Mouse (Mus musculus): ENCODE measurements around the gene Dnajb11. TPM values are rescaled to one million over a fixed set of nuclear protein-coding genes. Genes with fewer than 3 reads are reported as not detected.
A peak's percentile ranks its signal among the peaks of the same experiment; 100 is the strongest.

Dnajb11 gene
- polyA plus RNA-seq, 1 experiment from 2014 or later: 108 TPM

GRCm38 (mm10) chr16:22879945-22880595, 22.4 kb downstream of the Dnajb11 start:
- Histone ChIP-seq H3K4me2 (ENCODE audit: low read length) (no peak overlapping the region), H3K27ac (no peak overlapping the region), H3K4me1 (replicated peaks; ENCODE audit: insufficient read depth, low read length) (no peaks in the 10 kb centered on the region), H3K9ac (ENCODE audit: low read depth, low read length) (no peak overlapping the region), H3K27me3 (ENCODE audit: insufficient read depth, low read length) (no peaks in the 10 kb centered on the region), H3K9me3 (replicated peaks; ENCODE audit: low read length) (no peaks in the 10 kb centered on the region), H3K4me3 (replicated peaks; ENCODE audit: low read depth, low read length) (no peak overlapping the region), H3K36me3 (ENCODE audit: insufficient read depth, low read length) (no peaks in the 10 kb centered on the region)
- no peak for TF ChIP-seq CTCF (IDR thresholded peaks at IDR 0.05; ENCODE audit: low read depth)
- ATAC-seq (replicated peaks; ENCODE audit: low FRiP score, low read depth): no peak
- no peak for DNase-seq (ENCODE audit: low spot score)
- WGBS: 49% methylated on average over 7 of the region's 7 CpGs

GRCm38 (mm10) chr16:22880900-22881299, 23.3 kb downstream of the Dnajb11 start:
- no peak overlapping the region for H3K4me2 ChIP-seq (ENCODE audit: low read length)
- H3K4me3 ChIP-seq (replicated peaks; ENCODE audit: low read depth, low read length): no peak overlapping the region
- no peak for ATAC-seq (replicated peaks; ENCODE audit: low FRiP score, low read depth)
- H3K36me3 ChIP-seq (ENCODE audit: insufficient read depth, low read length): no peaks in the 10 kb centered on the region
- no peaks in the 10 kb centered on the region for H3K9me3 ChIP-seq (replicated peaks; ENCODE audit: low read length)
- no peak overlapping the region for H3K9ac ChIP-seq (ENCODE audit: low read depth, low read length)
- DNase-seq (ENCODE audit: low spot score): peak; percentile 27
- H3K27ac ChIP-seq: no peak overlapping the region
- TF ChIP-seq CTCF (IDR thresholded peaks at IDR 0.05; ENCODE audit: low read depth): no peak
- 6% methylated on average over 6 of the region's 6 CpGs for WGBS
- no peaks in the 10 kb centered on the region for H3K27me3 ChIP-seq (ENCODE audit: insufficient read depth, low read length)
- no peaks in the 10 kb centered on the region for H3K4me1 ChIP-seq (replicated peaks; ENCODE audit: insufficient read depth, low read length)

GRCm38 (mm10) chr16:22881487-22881886, 23.8 kb downstream of the Dnajb11 start:
- H3K4me1 ChIP-seq (replicated peaks; ENCODE audit: insufficient read depth, low read length): no peaks in the 10 kb centered on the region
- DNase-seq (ENCODE audit: low spot score) (no peak), ATAC-seq (replicated peaks; ENCODE audit: low FRiP score, low read depth) (no peak)
- H3K4me3 ChIP-seq (replicated peaks; ENCODE audit: low read depth, low read length): no peak overlapping the region
- H3K4me2 ChIP-seq (ENCODE audit: low read length): no peak overlapping the region
- H3K27me3 ChIP-seq (ENCODE audit: insufficient read depth, low read length): no peaks in the 10 kb centered on the region
- 61% methylated on average over 4 of the region's 4 CpGs for WGBS
- H3K9me3 ChIP-seq (replicated peaks; ENCODE audit: low read length): no peaks in the 10 kb centered on the region
- H3K36me3 ChIP-seq (ENCODE audit: insufficient read depth, low read length): no peaks in the 10 kb centered on the region
- no peak overlapping the region for H3K9ac ChIP-seq (ENCODE audit: low read depth, low read length)
- TF ChIP-seq CTCF (IDR thresholded peaks at IDR 0.05; ENCODE audit: low read depth): no peak
- H3K27ac ChIP-seq: no peak overlapping the region

- no peak for ATAC-seq (replicated peaks; ENCODE audit: low FRiP score, low read depth)
- 84% methylated on average over 5 of the region's 5 CpGs for WGBS
These were observed 25.8 kb downstream of the Dnajb11 start for GRCm38 (mm10) chr16:22883441-22883840.

GRCm38 (mm10) chr16:22885356-22885755, 27.7 kb downstream of the Dnajb11 start:
- 15% methylated on average over 4 of the region's 4 CpGs for WGBS
- no peaks in the 10 kb centered on the region for H3K36me3 ChIP-seq (ENCODE audit: insufficient read depth, low read length)
- DNase-seq (ENCODE audit: low spot score) (no peak), ATAC-seq (replicated peaks; ENCODE audit: low FRiP score, low read depth) (no peak)
- H3K4me1 ChIP-seq (replicated peaks; ENCODE audit: insufficient read depth, low read length): no peaks in the 10 kb centered on the region
- no peaks in the 10 kb centered on the region for H3K27me3 ChIP-seq (ENCODE audit: insufficient read depth, low read length)
- H3K4me2 ChIP-seq (ENCODE audit: low read length): no peak overlapping the region
- no peak overlapping the region for H3K4me3 ChIP-seq (replicated peaks; ENCODE audit: low read depth, low read length)
- H3K9ac ChIP-seq (ENCODE audit: low read depth, low read length): no peak overlapping the region
- H3K9me3 ChIP-seq (replicated peaks; ENCODE audit: low read length): no peaks in the 10 kb centered on the region
- H3K27ac ChIP-seq: no peak overlapping the region
- TF ChIP-seq CTCF (IDR thresholded peaks at IDR 0.05; ENCODE audit: low read depth): no peak

More at GRCm38 (mm10) chr16:22883441-22883840, 25.8 kb downstream of the Dnajb11 start:
- H3K4me1 ChIP-seq (replicated peaks; ENCODE audit: insufficient read depth, low read length): no peaks in the 10 kb centered on the region
- H3K27me3 ChIP-seq (ENCODE audit: insufficient read depth, low read length): no peaks in the 10 kb centered on the region
- H3K4me2 ChIP-seq (ENCODE audit: low read length): no peak overlapping the region
- no peak for TF ChIP-seq CTCF (IDR thresholded peaks at IDR 0.05; ENCODE audit: low read depth)
- no peaks in the 10 kb centered on the region for H3K36me3 ChIP-seq (ENCODE audit: insufficient read depth, low read length)
- H3K27ac ChIP-seq: no peak overlapping the region
- H3K4me3 ChIP-seq (replicated peaks; ENCODE audit: low read depth, low read length): no peak overlapping the region
- no peak overlapping the region for H3K9ac ChIP-seq (ENCODE audit: low read depth, low read length)
- DNase-seq (ENCODE audit: low spot score): no peak
- no peaks in the 10 kb centered on the region for H3K9me3 ChIP-seq (replicated peaks; ENCODE audit: low read length)

- H3K9me3 ChIP-seq (replicated peaks; ENCODE audit: low read length): no peaks in the 10 kb centered on the region
- no peaks in the 10 kb centered on the region for H3K36me3 ChIP-seq (ENCODE audit: insufficient read depth, low read length)
- no peak for TF ChIP-seq CTCF (IDR thresholded peaks at IDR 0.05; ENCODE audit: low read depth)
- 79% methylated on average over 3 of the region's 3 CpGs for WGBS
- no peak overlapping the region for H3K4me2 ChIP-seq (ENCODE audit: low read length)
- H3K9ac ChIP-seq (ENCODE audit: low read depth, low read length): no peak overlapping the region
- ATAC-seq (replicated peaks; ENCODE audit: low FRiP score, low read depth) (no peak), DNase-seq (ENCODE audit: low spot score) (no peak)
- no peak overlapping the region for H3K4me3 ChIP-seq (replicated peaks; ENCODE audit: low read depth, low read length)
- no peaks in the 10 kb centered on the region for H3K4me1 ChIP-seq (replicated peaks; ENCODE audit: insufficient read depth, low read length)
- H3K27ac ChIP-seq: no peak overlapping the region
- no peaks in the 10 kb centered on the region for H3K27me3 ChIP-seq (ENCODE audit: insufficient read depth, low read length)
These were observed 29.1 kb downstream of the Dnajb11 start for GRCm38 (mm10) chr16:22886726-22887125.

- Histone ChIP-seq H3K4me3 (replicated peaks; ENCODE audit: low read depth, low read length) (no peak overlapping the region), H3K9ac (ENCODE audit: low read depth, low read length) (no peak overlapping the region), H3K9me3 (replicated peaks; ENCODE audit: low read length) (no peaks in the 10 kb centered on the region), H3K4me1 (replicated peaks; ENCODE audit: insufficient read depth, low read length) (no peaks in the 10 kb centered on the region), H3K27me3 (ENCODE audit: insufficient read depth, low read length) (no peaks in the 10 kb centered on the region), H3K4me2 (ENCODE audit: low read length) (no peak overlapping the region), H3K27ac (no peak overlapping the region), H3K36me3 (ENCODE audit: insufficient read depth, low read length) (no peaks in the 10 kb centered on the region)
- no peak for DNase-seq (ENCODE audit: low spot score)
- no peak for TF ChIP-seq CTCF (IDR thresholded peaks at IDR 0.05; ENCODE audit: low read depth)
- no peak for ATAC-seq (replicated peaks; ENCODE audit: low FRiP score, low read depth)
- 76% methylated on average over 4 of the region's 4 CpGs for WGBS
These were observed 31.2 kb downstream of the Dnajb11 start for GRCm38 (mm10) chr16:22888835-22889234.

Data from kidney, postnatal 0 days (tissue).